Mouse (Mus musculus) heart, adult 11 months (tissue): ENCODE results near the gene Mettl7a1.
"Not testable (repeated sequence)": the region's sequence is repeated elsewhere in the genome, so short reads cannot be mapped to it uniquely, and the experiment has no call there.

ENCODE experiments used
- DNase-seq: peaks from one replicate; pipeline ENCODE4 v3.0.0; 2022

The Mettl7a1 gene

DNA sequence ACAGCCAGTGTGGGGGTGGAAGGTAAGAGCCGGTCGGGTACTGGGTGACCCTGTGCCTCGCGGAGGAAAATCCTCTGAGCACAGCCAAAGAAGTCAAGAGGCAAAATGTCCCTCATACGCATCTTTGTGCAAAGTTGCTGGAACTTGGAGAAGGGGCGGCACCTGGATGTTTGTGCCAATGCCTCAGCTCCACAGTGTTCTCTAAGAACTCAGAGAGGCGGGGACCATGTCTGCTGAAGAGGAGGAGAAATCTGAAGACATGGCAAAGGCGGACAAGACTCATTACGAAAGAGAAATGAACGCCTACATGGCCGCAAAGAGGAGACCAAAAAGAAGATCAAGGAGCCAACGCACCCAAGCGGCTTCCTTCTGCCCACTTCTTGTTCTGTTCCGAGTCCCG is 2.4 kb upstream of the Mettl7a1 start:
- DNase-seq = no peak

DNA sequence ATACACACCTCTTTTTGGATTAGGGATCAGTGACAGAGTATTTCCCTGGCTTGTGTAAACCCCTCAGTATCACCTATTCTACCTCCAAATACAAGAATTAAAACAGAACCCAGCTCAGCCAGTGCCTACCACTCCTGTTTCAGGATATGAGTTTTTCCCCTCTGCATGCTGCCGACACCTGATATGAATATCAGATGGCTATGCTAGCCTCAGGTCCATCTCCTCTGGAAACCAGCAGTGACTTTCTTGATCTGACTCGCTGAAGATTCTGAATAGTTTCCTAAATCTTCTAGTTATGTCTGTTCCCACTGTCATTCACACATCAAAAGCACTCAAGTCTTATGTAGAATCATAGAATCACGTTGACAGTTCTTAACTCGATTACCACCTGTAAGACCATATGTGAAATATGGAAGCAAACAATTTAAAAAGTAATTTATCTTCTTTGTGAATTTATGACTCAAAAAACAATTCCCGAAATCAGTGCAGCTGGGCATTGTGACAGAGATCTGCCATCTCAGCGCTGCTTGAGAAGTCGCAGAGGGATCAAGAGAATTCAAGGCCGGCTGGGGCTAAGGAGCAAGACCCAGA is 417 bp upstream of the Mettl7a1 start:
- DNase-seq = no peak

DNA sequence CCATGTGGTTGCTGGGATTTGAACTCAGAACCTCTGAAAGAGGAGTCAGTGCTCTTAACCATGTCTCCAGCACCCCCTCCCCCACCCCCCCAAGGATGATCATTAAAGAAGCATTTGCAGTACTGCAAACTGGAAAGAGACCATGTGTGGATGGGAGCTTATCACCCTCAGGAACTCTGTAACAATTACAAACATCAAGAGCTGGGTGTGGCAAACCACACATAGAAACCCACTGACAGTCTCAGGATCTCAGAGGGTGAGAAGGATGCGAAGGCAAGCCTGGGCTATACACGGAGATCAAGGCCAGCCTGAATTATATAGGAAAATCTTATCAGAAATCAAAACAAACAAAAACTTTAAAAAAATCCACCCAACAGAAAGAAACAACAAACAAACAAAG is 2.3 kb downstream of the Mettl7a1 start:
- DNase-seq = peak; percentile 67

DNA sequence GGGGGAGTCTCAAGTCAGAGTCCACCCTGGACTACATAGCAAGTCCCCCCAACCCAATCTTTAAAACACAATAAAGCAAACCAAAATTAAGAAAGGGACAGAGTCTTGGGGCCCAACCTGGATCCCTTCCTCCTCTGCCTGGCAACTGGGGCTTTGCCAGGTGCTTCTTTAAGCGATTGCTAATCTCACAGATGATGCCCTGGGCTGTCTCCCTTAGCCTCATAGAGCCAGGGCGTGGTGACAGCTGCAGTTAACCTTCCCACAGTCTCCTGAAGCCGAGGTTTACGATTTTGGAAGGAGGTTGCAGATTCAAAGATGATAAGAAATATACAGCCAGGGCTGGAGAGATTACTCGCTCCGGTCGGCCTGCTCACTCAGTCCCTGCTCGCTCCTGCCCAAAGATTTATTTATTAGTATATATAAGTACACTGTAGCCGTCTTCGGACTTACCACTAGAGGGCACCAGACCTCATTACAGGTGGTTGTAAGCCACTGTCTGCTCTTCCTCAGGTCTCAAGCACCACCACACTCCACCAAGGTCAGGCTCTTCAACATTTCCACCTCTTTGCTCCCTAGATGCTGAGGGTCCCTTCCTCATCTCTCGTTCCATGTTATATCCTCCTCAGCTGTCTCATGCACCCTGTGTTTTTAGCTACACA is 3.6 kb downstream of the Mettl7a1 start:
- not testable (repeated sequence) for DNase-seq

DNA sequence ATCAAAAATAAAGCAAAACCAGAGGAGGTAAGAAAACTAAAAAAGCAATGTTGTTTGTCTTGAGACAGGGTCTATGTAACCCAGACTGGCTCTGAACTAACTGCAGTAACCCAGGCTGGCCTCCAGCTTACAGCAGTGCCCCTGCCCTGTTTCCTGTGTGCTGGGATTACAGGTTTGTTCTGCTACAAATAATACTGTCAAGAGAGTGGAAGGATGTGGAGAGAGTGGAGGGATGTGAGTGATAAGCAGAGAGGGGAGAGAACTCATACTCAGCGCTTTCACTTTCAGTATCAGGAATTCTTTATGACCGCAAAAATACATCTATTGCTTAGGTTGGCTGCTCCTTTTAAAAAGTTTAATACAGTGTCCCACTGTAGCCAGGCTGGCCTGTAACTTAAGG is 8.4 kb downstream of the Mettl7a1 start:
- DNase-seq = no peak

DNA sequence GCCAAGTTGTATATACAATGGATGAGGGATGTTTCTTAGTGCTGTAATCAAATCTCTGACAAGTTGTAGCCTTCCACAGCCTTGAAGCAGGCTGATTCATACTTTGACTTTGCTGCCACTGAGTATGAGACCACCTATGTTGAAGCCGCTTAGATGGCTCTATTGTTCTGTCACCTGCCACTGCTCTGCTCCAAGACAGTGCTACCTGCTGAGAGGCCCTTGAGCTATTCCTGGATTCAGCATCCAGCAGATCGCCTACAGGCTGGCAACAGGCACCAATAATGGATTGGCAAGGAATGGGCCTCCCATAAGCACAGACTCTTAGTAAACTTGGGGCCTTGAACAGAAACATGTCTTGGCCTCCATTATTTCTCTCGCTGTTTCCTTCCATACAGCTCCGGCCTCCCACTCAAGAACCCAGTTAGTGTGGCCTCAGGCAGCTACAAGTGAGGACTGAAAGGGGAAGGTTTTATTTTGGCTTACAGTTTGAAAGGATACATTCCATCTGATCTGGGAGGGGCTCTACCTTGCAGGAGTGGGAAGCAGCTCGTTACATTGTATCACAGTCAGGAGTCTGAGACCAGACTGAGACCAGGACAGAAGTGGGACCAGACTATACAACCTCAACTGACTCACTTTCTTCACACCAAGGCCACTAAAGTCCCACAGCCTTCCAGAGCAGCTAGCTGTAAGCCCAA is 10.7 kb downstream of the Mettl7a1 start:
- DNase-seq = peak; percentile 82

DNA sequence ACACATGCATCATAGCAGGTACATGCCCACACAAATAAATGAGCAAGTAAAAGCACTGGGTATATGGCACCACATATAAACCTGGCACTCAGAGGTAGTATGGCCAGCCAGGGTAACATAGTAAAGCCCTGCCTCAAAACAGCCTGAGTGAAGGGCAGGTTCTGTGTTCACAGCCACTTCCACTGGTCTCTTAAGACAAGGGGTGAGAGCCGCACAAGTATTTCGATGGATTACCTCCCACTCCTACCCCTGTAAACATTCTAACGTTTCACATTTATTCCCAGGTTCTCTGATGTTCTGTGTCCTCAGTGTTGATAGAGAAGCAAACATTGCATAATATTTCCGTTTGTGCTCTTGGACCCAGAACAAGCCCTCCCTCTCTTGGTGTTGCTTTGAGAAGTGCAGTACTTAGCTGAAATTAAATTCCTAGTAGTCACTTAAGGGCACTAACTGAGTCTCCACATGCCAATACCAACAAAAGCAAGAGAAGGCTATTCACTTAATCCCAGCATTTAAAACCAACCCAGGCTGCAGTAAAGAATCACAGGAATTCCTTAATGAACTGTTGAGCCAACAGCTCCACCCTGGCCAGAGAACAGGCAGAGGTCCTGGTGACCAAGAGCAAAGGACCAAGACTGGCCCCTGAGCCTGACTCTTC is 14.2 kb downstream of the Mettl7a1 start:
- DNase-seq = peak; percentile 92

DNA sequence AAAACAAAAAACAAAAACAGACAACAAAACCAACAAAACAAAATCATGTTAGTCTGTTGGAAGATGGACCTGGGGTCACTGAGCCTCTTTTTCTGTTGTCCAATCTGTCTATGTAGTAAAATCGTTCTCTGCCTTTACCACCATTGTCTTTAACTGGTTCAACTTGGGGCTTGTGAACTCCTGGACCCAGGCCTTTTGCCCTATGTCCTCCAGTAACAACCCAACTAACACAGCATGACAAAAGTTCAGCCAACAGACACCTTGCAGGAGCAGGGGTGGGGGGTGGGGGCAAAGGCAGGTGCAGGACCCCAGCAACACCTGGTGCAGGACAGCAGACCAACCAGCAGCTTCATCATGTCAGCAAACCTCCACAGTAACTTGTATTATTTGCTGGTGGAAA is 15.9 kb downstream of the Mettl7a1 start:
- no peak for DNase-seq

DNA sequence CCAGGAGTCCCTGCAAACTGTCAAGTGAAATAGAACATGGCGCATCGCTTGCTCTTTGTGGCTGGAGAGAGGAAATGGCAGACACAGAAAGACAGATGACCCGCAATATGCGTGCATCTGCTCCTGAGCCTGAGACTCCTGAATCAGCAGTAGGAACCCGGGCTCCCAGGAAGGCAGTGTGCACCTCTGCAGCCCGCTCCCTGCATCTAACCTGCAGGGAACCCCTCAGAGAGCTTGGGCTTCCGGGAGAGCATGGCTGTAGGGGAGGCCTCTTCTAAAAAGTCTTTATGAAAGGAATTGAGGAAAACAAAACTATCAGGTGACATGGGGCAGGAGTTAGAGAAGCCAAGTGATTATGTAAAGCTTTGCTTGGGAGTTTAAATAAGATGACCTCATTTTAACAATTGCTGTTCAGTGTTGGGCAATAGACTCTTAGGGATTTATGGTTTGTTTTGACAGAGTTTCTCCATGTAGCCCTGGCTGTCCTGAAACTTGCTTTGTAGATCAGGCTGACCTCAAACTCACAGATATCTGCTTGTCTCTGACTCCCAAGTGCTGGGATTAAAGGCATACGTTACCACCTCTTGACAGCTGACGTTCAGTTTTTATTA is 16.5 kb downstream of the Mettl7a1 start:
- DNase-seq = peak; percentile 92

DNA sequence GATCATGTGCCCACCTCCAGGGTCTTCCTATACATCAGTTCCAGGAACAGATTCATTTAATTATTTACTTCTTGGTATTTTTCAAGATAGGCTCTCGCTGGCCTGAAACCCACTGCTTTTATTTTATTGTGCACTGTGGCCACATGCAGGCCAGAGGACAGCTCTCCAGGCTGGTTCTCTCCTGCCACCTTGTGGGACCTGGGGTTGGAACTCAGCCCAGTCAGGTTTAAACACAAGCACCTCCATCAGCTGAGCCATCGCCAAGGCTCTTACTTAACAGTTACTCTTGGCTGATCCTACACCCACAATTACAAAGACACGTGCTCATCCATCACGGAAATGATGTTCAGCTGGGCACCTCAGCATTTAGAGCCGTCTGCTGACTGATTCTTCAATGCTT is 17.2 kb downstream of the Mettl7a1 start:
- DNase-seq = peak; percentile 94

DNA sequence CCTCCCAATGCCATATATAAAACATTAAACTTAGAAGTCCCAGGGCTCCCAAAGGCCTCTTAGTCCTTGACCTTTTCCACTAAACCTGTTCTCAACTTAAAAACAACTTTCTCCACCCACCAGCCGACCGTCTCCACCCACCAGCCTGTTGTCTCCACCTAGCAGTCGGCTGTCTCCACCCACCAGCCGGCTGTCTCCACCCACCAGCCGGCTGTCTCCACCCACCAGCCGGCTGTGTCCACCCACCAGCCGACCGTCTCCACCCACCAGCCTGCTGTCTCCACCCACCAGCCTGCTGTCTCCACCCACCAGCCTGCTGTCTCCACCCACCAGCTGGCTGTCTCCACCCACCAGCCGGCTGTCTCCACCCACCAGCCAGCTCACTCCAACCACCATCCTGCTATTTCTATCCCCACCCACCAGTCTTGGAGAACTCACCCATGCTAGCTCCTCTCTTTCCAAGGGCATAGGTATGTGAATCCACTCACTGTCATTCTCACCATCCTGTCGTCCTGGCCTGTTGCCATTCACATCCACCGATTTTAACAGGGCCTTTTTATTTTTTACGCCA is 20.2 kb downstream of the Mettl7a1 start:
- DNase-seq = peak; percentile 64

DNA sequence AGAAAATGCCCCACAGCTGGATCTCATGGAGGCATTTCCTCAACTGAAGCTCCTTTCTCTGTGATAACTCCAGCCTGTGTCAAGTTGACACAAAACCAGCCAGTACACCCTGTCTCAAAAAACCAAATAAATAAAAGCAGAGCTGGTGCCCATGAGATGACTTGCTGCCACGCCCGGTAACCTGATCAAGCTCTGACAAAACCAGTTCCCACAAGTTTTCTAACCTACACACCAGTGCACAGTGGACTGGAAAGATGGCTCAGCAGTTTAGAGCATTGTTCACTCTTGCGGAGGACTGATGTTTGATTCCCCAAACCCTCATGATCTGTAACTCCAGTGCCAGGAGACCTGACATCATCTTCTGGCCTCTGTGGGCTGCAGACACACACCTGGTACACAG is 21.3 kb downstream of the Mettl7a1 start:
- DNase-seq = no peak

DNA sequence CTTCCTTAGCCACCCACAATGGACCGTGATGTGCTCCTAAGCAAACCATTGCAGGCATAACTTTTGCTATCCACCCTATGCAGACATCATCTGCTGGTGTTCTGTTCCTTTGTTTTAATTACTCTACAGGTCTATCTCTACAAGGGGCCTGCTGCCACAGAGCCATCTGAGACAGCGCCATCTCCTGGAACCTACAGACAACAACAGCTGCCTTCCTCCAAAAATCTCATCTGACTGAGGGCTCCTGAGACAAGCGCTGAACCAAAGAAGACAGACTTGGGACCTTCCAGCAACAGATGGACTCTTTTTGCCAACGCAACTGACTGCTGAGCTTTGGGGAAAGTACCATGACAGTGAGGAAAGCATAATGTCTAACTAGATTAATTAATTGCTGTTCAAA is 24.1 kb downstream of the Mettl7a1 start:
- not testable (repeated sequence) for DNase-seq

DNA sequence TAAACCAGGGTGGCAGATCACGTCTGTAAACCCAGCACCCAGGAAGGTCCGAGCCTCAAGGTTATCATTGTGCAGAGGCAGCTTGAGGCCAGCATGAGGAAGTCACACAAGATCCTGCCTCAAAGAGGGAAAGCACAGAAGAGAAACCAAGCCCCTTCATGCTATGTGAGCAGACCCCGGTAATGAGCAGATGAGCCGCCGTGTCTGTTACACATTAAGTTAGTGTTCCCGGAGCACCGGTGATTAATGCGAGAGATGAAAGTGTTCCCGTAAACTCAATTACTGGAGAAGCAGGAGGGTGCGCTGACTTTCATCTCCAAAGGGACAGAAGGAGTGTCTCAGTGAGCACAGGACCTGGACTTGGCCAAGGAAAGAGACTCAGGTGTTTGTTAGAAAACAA is 25.4 kb downstream of the Mettl7a1 start:
- not testable (repeated sequence) for DNase-seq

DNA sequence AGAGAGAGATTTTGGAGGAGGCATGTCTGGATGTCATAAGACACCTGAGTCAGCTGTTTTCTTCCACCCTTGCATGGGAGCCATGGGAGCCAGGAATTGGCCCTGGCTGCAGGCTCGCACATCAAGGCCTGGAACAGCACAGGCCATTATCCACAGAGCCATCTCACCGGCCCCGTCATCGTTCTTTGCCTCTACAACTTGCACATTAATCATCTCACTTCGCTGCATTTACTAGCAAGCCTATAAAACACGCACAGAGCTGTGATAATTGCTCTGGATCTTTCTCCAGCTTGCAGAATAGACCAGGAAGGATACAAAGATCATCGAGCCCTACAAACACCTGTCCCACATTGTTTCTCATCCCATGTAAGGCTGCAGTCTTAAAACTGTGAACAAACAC is 26.8 kb downstream of the Mettl7a1 start:
- peak; percentile 60 for DNase-seq

DNA sequence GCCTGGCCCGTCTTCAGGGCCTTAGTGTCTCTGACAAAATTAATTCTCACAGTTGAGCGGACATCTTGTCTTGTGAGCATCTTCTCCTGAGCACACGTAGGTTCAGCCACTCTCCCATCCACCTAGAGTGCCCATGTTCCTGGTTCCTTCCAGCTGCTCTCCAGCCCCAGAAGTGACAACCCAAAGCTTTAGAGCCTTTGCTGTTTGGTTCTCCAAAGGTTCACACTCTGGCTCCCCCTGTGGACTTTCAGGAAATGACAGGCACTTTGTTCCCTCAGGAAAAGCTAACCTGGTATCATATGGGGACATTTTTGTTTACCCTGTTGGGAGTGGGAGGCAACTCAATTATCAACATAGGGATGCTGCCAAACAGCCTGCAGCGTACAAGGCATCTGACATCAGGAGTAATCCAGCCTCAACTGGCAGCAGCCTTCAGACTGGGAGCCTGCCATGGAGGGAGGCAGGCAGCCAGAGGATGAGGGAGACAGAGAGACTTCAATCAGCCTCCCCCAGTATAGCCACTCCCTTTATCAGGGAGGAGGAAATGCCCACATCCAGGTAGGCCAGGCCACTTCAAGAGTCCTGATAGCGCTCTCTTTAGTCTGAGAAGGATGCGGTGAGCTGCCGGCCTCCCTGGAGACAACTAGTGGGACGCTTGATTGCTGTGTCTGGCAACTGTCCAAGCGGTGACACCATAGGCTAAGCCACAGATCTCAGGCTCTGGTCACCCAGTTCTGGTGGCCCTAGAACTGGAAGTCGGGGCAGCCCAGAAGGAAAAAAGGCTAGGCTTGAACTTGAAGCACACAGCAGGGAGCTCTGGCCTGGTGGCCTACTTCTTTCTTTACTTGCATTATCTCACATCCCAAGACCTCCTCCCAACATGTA is 28.4 kb downstream of the Mettl7a1 start:
- DNase-seq = peak; percentile 90

DNA sequence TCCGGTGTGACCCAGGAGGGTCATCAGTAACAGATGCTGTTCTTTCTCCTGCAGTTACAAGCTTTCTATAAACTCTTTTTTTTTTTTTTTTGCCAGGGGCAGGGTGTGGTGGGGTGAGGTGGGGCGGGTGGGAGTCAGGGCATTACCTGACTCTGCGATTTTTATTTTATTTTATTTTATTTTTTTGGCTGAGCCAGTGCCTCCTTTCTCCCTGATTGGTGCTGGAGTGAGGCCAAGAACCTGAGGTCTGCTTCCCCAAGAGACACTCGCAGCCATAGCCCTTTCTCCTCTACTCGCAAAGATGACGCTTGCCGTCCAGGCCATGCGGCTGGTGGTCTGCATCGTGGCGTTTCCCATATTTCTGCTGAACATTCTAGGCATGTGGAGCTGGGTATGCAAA is 30.7 kb downstream of the Mettl7a1 start, which contains the start of gene Mettl7a3:
Gene Mettl7a3, plus strand, starts transcription at position 301 of the 400 bp plus-strand sequence.
- no peak for DNase-seq

DNA sequence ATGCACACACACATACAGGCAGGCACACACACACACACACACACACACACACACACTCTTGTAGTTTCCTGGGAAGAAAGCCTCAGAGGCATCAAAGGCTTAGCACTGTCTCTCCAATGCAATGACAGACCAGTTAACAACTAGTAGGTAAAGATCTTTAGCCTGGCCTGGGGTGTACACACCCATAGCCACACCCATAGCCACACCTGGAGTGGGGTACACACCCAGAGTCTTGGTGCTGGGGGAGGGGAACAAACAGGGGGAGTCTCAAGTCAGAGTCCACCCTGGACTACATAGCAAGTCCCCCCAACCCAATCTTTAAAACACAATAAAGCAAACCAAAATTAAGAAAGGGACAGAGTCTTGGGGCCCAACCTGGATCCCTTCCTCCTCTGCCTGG is 33.4 kb downstream of the Mettl7a1 start:
- DNase-seq = not testable (repeated sequence)

DNA sequence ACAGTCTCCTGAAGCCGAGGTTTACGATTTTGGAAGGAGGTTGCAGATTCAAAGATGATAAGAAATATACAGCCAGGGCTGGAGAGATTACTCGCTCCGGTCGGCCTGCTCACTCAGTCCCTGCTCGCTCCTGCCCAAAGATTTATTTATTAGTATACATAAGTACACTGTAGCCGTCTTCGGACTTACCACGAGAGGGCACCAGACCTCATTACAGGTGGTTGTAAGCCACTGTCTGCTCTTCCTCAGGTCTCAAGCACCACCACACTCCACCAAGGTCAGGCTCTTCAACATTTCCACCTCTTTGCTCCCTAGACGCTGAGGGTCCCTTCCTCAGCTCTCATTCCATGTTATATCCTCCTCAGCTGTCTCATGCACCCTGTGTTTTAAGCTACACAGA is 33.9 kb downstream of the Mettl7a1 start:
- DNase-seq = not testable (repeated sequence)

DNA sequence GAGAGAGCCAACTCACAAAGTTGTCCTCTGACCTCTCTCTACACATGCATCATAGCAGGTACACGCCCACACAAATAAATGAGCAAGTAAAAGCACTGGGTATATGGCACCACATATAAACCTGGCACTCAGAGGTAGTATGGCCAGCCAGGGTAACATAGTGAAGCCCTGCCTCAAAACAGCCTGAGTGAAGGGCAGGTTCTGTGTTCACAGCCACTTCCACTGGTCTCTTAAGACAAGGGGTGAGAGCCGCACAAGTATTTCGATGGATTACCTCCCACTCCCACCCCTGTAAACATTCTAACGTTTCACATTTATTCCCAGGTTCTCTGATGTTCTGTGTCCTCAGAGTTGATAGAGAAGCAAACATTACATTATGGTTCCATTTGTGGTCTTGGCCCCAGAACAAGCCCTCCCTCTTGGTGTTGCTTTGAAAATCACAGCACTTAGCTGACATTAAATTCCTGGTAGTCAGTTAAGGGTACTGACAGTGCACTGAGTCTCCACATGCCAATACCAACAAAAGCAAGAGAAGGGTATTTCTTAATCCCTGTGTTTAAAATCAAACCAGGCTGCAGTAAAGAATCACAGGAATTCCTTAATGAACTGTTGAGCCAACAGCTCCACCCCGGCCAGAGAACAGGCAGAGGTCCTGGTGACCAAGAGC is 37.5 kb downstream of the Mettl7a1 start:
- DNase-seq = not testable (repeated sequence)

DNA sequence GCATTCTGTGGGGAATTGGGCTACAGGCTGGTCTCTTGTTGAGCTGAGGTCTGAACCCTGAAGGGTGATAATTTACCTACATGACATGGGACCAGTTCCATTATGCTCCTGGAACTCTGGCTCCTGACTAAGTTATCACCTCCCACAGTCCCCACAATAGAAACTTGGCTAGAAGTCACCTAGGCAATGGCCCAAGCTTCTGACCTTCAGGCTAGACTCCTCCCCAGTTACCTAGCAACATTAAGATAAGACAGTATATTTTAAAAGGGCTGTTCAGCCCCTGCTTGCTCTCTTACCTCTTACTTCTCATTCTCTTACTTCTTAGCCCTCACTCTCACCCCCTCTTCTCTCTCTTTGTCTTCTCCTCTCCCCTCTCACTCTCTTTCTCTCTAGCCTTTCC is 41.5 kb downstream of the Mettl7a1 start:
- DNase-seq = peak; percentile 95
